Mouse (Mus musculus) Patski (cell line): ENCODE data around the gene Zscan29. TPM values are rescaled to one million over a fixed set of nuclear protein-coding genes. Genes with fewer than 3 reads are reported as not detected.
"Not testable (repeated sequence)": the region's sequence is repeated elsewhere in the genome, so short reads cannot be mapped to it uniquely, and the experiment has no call there.

Experiments used
- ATAC-seq: fragments of 100-300 bp; one replicate; pipeline ENCODE4 v1.8.0; 2021
- CTCF ChIA-PET: fragments of 350-600 bp; sonication (Branson Sonifier 250); formaldehyde crosslinking; loops from one replicate; lab custom pipeline; 2022; ENCODE audit warnings: inconsistent platforms; lab: Charles Lee
- POLR2A ChIA-PET: fragments of 350-600 bp; sonication (Branson Sonifier 250); formaldehyde crosslinking; loops from one replicate; lab custom pipeline; 2022; ENCODE audit warnings: antibody characterized with exemption, inconsistent platforms; lab: Charles Lee
- DNase-seq: peaks from one replicate; pipeline ENCODE4 v3.0.0-alpha.2; 2011; ENCODE audit warnings: low read depth, low spot score
- H3K27me3 ChIP-seq: fragments of 371-371 bp; one replicate; pipeline ENCODE4 v1.5.1; 2021
- CTCF ChIP-seq: fragments of 100-300 bp; IDR thresholded peaks from one replicate; pipeline ENCODE4 v1.5.1; 2021
- in situ Hi-C: fragments of 300-500 bp; cut with MboI; formaldehyde crosslinking; loops from 3 replicates; pipeline ENCODE4 v1.11.1; 2018; ENCODE audit warnings: low pct_unique_long_range_greater_than_20kb, mixed read lengths
- polyA plus RNA-seq: library from polyadenylated mRNA; unstranded; gene quantifications from one replicate; pipeline ENCODE4 v1.2.3, GENCODE M21; 2021

The Zscan29 gene
- polyA plus RNA-seq, 1 experiment from 2014 or later = 13.5 TPM

DNA sequence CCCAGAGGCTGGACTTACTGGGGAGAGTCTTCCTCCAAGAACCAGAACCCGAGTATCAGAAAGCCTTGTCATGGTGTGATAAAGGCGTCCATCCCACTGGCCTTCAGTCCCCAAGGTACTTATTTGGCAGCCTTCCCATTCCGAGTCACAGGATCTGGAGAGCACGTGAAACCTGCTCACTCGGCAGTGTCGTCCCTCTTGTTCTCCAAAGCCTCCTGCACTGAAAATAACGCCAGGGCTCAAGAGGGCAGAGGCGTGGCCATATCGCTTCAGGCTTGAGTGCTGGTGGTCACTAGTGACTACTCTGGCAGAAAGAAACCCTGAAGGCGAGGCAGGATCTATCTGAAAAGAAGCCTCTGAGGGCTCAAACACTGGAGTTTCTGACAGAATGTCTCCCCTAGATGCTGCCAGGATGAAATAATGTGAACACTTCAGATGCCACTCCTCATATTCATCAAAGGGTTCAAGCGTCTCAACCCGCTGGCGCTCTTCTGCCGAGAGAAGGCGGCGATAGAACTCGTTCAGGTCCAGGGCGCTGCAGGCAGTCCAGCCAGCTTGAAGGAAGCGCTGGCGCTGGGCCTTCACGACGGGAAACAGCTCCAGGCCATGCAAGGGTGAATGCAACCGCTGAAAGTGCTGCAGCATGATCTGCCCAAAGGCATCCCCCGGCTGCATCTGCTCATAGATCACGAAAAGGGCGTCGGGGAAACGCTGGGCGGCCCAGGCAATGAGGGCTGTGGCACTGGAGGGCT lies 31.5 kb downstream of the Zscan29 start:
- CTCF ChIA-PET = no interaction called here
- TF ChIP-seq CTCF = no peak
- in situ Hi-C loops = no loop called here
- ATAC-seq (peak; percentile 29), DNase-seq (no peak)
- POLR2A ChIA-PET = interaction anchor here (1.3 to 1.4 kb wide), 3 partner anchors 15 to 31 kb away, joined by 3 to 6 read pairs (median 4); partner anchors contain the start of gene Tgm7
- no peaks in the 10 kb centered on the region for H3K27me3 ChIP-seq

DNA sequence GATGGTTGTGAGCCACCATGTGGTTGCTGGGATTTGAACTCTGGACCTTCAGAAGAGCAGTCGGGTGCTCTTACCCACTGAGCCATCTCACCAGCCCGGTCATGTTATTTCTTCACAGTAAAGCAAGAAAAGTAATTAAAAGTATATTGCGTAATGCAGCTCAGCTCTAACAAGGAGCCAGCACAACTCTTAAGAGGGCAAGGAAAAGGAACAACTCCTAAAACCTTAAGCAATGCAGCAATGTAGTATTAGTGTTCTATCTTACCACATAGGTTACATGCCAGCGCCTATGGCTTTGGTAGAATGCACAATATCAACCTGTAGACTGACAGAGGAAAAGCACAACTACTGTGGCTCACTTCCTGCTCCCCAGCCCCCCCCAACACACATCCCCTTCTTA lies 33.6 kb downstream of the Zscan29 start:
- ChIA-PET CTCF (no interaction called here), POLR2A (no interaction called here)
- TF ChIP-seq CTCF = no peak
- in situ Hi-C loops = no loop called here
- H3K27me3 ChIP-seq = no peaks in the 10 kb centered on the region
- ATAC-seq = no peak
- DNase-seq = no peak

GRCm38 (mm10) chr2:121132822-121133221 lies 38.1 kb downstream of the Zscan29 start:
- CTCF ChIA-PET = interaction anchor here (1.1 to 1.8 kb wide), 3 partner anchors 16 to 31 kb away, joined by 3 to 5 read pairs (median 4); no protein-coding TSS in a partner anchor
- no peaks in the 10 kb centered on the region for H3K27me3 ChIP-seq
- POLR2A ChIA-PET = interaction anchor here (0.7 kb wide), 1 partner anchor 11 kb away, joined by 3 read pairs; no protein-coding TSS in a partner anchor
- no peak for ATAC-seq
- TF ChIP-seq CTCF = no peak
- DNase-seq = no peak
- in situ Hi-C loops = no loop called here

DNA sequence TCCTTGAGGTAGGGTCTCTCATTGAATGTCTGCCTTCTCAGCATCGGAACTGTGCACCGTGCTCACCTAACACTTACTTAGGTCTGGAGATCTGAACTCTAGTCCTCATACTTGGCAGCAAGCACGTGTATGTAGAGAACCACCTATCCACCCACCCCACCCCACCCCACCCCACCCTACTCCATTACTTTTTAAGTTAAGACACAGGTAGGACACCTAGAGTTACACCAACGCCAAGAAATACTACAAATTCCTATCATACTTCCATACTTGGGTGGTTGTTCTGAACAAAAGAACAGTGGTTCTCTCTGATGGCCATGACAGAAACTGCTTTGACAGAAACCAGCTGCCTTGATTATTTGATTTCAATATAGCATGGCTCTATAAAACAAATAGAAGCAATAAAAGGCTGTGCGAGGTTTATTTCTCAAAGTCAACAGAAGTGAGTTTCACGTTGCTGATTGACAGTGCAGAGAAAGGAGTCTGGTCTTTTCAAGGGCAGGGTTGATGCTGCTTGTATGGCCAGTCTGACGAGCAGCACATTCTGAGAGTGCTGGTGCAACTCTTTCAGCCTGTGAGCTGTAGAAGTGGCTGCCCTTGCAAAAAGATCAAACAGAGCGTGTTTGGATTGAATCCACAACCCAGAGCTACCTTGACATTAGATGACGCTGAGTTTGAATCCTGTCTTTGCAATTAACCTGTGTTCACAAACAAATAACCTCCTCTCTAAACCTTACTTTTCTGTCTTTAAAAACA lies 41.9 kb downstream of the Zscan29 start:
- no peaks in the 10 kb centered on the region for H3K27me3 ChIP-seq
- ATAC-seq (no peak), DNase-seq (no peak)
- TF ChIP-seq CTCF = no peak
- POLR2A ChIA-PET = no interaction called here
- CTCF ChIA-PET = no interaction called here
- in situ Hi-C loops = no loop called here

- peaks cover 5% of the 10 kb centered on the region for H3K27me3 ChIP-seq
- in situ Hi-C loops = no loop called here
- no peak for TF ChIP-seq CTCF
- POLR2A ChIA-PET = no interaction called here
- DNase-seq = peak; percentile 49
- ATAC-seq = peak; percentile 26
- CTCF ChIA-PET = no interaction called here
These were observed 43.4 kb downstream of the Zscan29 start for GRCm38 (mm10) chr2:121127536-121127935.

DNA sequence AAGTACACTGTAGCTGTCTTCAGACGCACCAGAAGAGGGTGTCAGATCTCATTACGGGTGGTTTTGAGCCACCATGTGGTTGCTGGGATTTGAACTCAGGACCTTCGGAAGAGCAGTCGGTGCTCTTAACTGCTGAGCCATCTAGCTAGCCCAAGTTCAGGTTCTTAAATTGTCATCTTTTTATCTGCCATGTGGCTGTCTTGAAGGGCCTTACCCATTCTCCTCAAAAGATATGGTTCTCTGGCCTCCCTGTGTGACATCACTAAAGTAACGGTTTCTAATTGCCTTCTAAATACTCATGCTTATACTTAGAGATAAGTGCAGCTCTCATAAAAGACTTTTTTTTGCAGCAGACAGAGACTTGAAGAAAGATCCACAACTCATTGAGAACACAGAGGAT lies 44.6 kb downstream of the Zscan29 start:
- in situ Hi-C loops, CTCF ChIA-PET, POLR2A ChIA-PET, H3K27me3 ChIP-seq, DNase-seq, ATAC-seq: not testable (repeated sequence)

DNA sequence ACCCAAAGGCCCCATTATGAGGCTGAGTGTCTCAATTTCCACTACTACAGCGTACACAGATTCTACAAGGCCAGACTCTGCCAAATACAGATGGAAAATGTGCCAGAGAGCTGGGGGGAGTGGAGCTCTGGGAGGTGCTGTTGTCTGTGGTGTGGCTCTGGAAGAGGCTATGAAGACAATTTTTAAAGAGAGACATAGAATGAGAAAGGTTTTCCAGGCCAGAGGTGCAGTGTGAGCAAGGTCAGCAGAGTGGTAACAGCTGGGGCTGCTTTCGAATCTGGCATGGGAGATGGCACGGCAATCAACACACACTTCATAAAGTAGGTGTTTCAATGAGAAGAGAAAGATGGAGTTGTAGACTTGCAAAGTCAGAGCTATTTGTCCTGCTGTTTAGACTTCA lies 51.7 kb downstream of the Zscan29 start:
- ChIA-PET CTCF (no interaction called here), POLR2A (no interaction called here)
- DNase-seq (no peak), ATAC-seq (no peak)
- H3K27me3 ChIP-seq = peaks cover 34% of the 10 kb centered on the region
- no peak for TF ChIP-seq CTCF
- in situ Hi-C loops = no loop called here

GRCm38 (mm10) chr2:121115418-121115817 lies 55.5 kb downstream of the Zscan29 start:
- no peak for TF ChIP-seq CTCF
- CTCF ChIA-PET = interaction anchor here (1.4 kb wide), 1 partner anchor 13 kb away, joined by 5 read pairs; no protein-coding TSS in a partner anchor
- POLR2A ChIA-PET = interaction anchor here (0.6 to 0.7 kb wide), 2 partner anchors 64 to 983 kb away, joined by 3 read pairs; no protein-coding TSS in a partner anchor
- DNase-seq (no peak), ATAC-seq (no peak)
- peaks cover 53% of the 10 kb centered on the region for H3K27me3 ChIP-seq
- in situ Hi-C loops = no loop called here

GRCm38 (mm10) chr2:121109695-121110094 lies 61.2 kb downstream of the Zscan29 start, which contains the start of gene Tgm7:
Gene Tgm7 (minus strand): TSS chr2:121109795.
- CTCF ChIA-PET = no interaction called here
- POLR2A ChIA-PET = interaction anchor here (2.3 kb wide), 1 partner anchor 30 kb away, joined by 6 read pairs; the partner anchor contains the start of genes Adal and Lcmt2
- H3K27me3 ChIP-seq = peaks cover 37% of the 10 kb centered on the region
- no peak for DNase-seq
- ATAC-seq = no peak
- in situ Hi-C loops = no loop called here
- no peak for TF ChIP-seq CTCF

Other genes with a start within 250 kb of the Zscan29 start
- 23.0 TPM for gene Ubr1, start 200.4 kb downstream of the Zscan29 start, polyA plus RNA-seq
- gene Tmem62, start 194.1 kb downstream of the Zscan29 start, polyA plus RNA-seq = 19.5 TPM
- 54.8 TPM for gene Ccndbp1, start 162.7 kb downstream of the Zscan29 start, polyA plus RNA-seq
- not detected for gene Epb42, start 134.1 kb downstream of the Zscan29 start, polyA plus RNA-seq
- gene Tgm5, start 85.3 kb downstream of the Zscan29 start, polyA plus RNA-seq = 0.30 TPM
- not detected for gene Tgm7, start 61.3 kb downstream of the Zscan29 start, polyA plus RNA-seq
- gene Adal, start 30.7 kb downstream of the Zscan29 start, polyA plus RNA-seq = 14.2 TPM
- gene Lcmt2, start 30.5 kb downstream of the Zscan29 start, polyA plus RNA-seq = 7.8 TPM
- gene Tubgcp4, start 471 bp downstream of the Zscan29 start, polyA plus RNA-seq = 32.0 TPM
- 58.4 TPM for gene Trp53bp1, start 100.3 kb upstream of the Zscan29 start, polyA plus RNA-seq
- gene Map1a, start 118.5 kb upstream of the Zscan29 start, polyA plus RNA-seq = 1.4 TPM
- gene Ppip5k1, start 184.3 kb upstream of the Zscan29 start, polyA plus RNA-seq = 48.5 TPM
- 3.1 TPM for gene Ckmt1, start 186.6 kb upstream of the Zscan29 start, polyA plus RNA-seq
- not detected for gene Strc, start 216.0 kb upstream of the Zscan29 start, polyA plus RNA-seq
- 942 TPM for gene Pdia3, start 242.7 kb upstream of the Zscan29 start, polyA plus RNA-seq
- gene Catsper2, start 242.7 kb upstream of the Zscan29 start, polyA plus RNA-seq = 2.2 TPM